Mouse (Mus musculus): ENCODE data around the gene Ccer1. TPM values are rescaled to one million over a fixed set of nuclear protein-coding genes. Genes with fewer than 3 reads are reported as not detected.

The Ccer1 gene
- total RNA-seq, 2 experiments from 2014 or later: not detected

Other genes starting within 250 kb of the Ccer1 start
- gene Dcn, start 213.4 kb upstream of the Ccer1 start, total RNA-seq (2015): not detected in 2 replicates
- gene Dcn, start 213.4 kb upstream of the Ccer1 start, total RNA-seq (2017): not detected in 2 replicates
- gene Lum, start 127.9 kb upstream of the Ccer1 start, total RNA-seq (2015): 0.54 TPM in 1 of 2 replicates, not detected in the other
- gene Lum, start 127.9 kb upstream of the Ccer1 start, total RNA-seq (2017): not detected in 2 replicates
- not detected in 2 replicates for gene Kera, start 86.2 kb upstream of the Ccer1 start, total RNA-seq (2015)
- gene Kera, start 86.2 kb upstream of the Ccer1 start, total RNA-seq (2017): not detected in 2 replicates
- not detected in 2 replicates for gene Epyc, start 49.0 kb upstream of the Ccer1 start, total RNA-seq (2015)
- not detected in 2 replicates for gene Epyc, start 49.0 kb upstream of the Ccer1 start, total RNA-seq (2017)
- gene C030005K15Rik, start 33.7 kb downstream of the Ccer1 start, total RNA-seq (2015): not detected in 2 replicates
- not detected in 2 replicates for gene C030005K15Rik, start 33.7 kb downstream of the Ccer1 start, total RNA-seq (2017)

Measured in megakaryocyte progenitor cell, adult 5-6 weeks (primary cell).